Mouse (Mus musculus): ENCODE data around the gene Fsd1.
A peak's percentile ranks its signal among the peaks of the same experiment; 100 is the strongest.

GRCm38 (mm10) chr17:55958918-55959728 is 27.2 kb upstream of the Fsd1 start, which contains the start of gene Yju2:
- TF ChIP-seq EP300 (IDR thresholded peaks at IDR 0.05; ENCODE audit: insufficient read depth, low read depth, low read length) (peak; percentile 42; the same call in 1 of the 2 replicates), CTCF (IDR thresholded peaks at IDR 0.05) (no peak), POLR2A (IDR thresholded peaks at IDR 0.05; ENCODE audit: insufficient read depth, low read depth, low read length) (peak; percentile 86)

Data from heart, adult 2 months (tissue).